Mouse (Mus musculus) embryonic fibroblast, embryonic 13.5 days (primary cell): ENCODE data around the gene Abhd12.

Experiments
- CTCF ChIP-seq: IDR thresholded peaks from 2 replicates; pipeline ENCODE4 v1.5.1; 2011; ENCODE audit warnings: mild to moderate bottlenecking, control low read depth, low read length, moderate library complexity, borderline replicate concordance; ENCODE audit not compliant: insufficient read depth
- POLR2A ChIP-seq: IDR thresholded peaks from 2 replicates; pipeline ENCODE4 v1.6.1; 2011; ENCODE audit warnings: low read depth, mild to moderate bottlenecking, control low read depth, low read length, moderate library complexity

DNA sequence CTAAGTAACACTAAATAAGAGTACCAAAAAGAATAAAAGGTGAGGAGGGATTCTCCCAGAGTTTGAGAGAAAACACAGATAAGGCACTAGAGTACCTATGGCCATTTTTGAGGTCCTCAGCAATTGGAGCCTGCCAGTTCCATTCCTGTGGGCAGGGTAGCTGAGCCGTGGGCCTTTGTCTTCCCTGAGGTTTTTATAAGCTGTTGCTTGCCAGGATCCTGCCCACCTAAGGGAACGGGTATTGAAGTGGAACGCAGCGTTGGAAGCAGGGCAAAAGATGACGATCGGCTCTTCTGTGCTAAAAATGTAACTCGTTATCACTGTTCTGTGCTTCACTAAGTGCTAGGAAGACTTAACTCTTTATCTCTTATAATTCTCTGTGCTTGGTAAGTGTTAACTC, 19.0 kb upstream of the Abhd12 start:
- TF ChIP-seq CTCF (no peak), POLR2A (no peak)
